Mouse (Mus musculus) hindbrain, embryonic 15.5 days (tissue): ENCODE results near the gene Tm6sf1. TPM values are rescaled to one million over a fixed set of nuclear protein-coding genes. Genes with fewer than 3 reads are reported as not detected.

Source experiments
- ATAC-seq: fragments of 200-750 bp; cut with Nextera tagmentation; 2 replicates; pipeline ENCODE4 v1.8.0; 2017; ENCODE audit warnings: low read depth, moderate number of reproducible peaks, moderate TSS enrichment; ENCODE audit not compliant: low FRiP score
- H3K27ac ChIP-seq: fragments of 300-500 bp; sonication (generic); replicated peaks from 2 replicates; pipeline ENCODE4 v1.5.1; 2015; ENCODE audit warnings: mild to moderate bottlenecking, inconsistent platforms
- H3K27me3 ChIP-seq: fragments of 300-500 bp; sonication (generic); 2 replicates; pipeline ENCODE4 v1.6.1; 2015; ENCODE audit warnings: control low read depth, inconsistent platforms
- H3K36me3 ChIP-seq: fragments of 300-500 bp; sonication (generic); 2 replicates; pipeline ENCODE4 v1.6.1; 2015; ENCODE audit warnings: control low read depth, inconsistent platforms
- H3K4me1 ChIP-seq: fragments of 300-500 bp; sonication (generic); replicated peaks from 2 replicates; pipeline ENCODE4 v1.6.1; 2015; ENCODE audit warnings: control low read depth, inconsistent platforms
- H3K4me2 ChIP-seq: fragments of 300-500 bp; sonication (generic); 2 replicates; pipeline ENCODE4 v1.6.1; 2015; ENCODE audit warnings: moderate library complexity, mild to moderate bottlenecking, inconsistent platforms
- H3K4me3 ChIP-seq: fragments of 300-500 bp; sonication (generic); 2 replicates; pipeline ENCODE4 v1.5.1; 2015; ENCODE audit warnings: mild to moderate bottlenecking, inconsistent platforms
- H3K9ac ChIP-seq: fragments of 300-500 bp; sonication (generic); 2 replicates; pipeline ENCODE4 v1.6.1; 2015; ENCODE audit warnings: inconsistent platforms
- H3K9me3 ChIP-seq: fragments of 300-500 bp; sonication (generic); 2 replicates; pipeline ENCODE4 v1.6.1; 2016; ENCODE audit warnings: control low read depth, inconsistent platforms
- WGBS: fragments of 180-500 bp; shearing (Covaris S2); methylation state at CpG from one replicate; pipeline ENCODE4 v1.1.7; 2015; 5-methylcytosine and 5-hydroxymethylcytosine counted together
- polyA plus RNA-seq: library from polyadenylated mRNA; unstranded; fragments of >200 nt; fragmentation: Nextera tagmentation; extraction: Ambion mirVana; gene quantifications from 2 replicates; pipeline ENCODE4 v1.2.1, GENCODE M21; 2015

The Tm6sf1 gene
- polyA plus RNA-seq, 1 experiment from 2014 or later = 11.8 TPM

GRCm38 (mm10) chr7:81841439-81841838, 17.4 kb upstream of the Tm6sf1 start:
- Histone ChIP-seq H3K9me3 (no peaks in the 10 kb centered on the region), H3K27me3 (no peaks in the 10 kb centered on the region), H3K4me1 (peaks cover 5% of the 10 kb centered on the region; the same call in 1 of the 2 replicates), H3K36me3 (no peaks in the 10 kb centered on the region), H3K27ac (no peak overlapping the region), H3K9ac (no peak overlapping the region), H3K4me3 (no peak overlapping the region), H3K4me2 (no peak overlapping the region)
- 92% methylated on average over 6 of the region's 6 CpGs for WGBS
- no peak for ATAC-seq

DNA sequence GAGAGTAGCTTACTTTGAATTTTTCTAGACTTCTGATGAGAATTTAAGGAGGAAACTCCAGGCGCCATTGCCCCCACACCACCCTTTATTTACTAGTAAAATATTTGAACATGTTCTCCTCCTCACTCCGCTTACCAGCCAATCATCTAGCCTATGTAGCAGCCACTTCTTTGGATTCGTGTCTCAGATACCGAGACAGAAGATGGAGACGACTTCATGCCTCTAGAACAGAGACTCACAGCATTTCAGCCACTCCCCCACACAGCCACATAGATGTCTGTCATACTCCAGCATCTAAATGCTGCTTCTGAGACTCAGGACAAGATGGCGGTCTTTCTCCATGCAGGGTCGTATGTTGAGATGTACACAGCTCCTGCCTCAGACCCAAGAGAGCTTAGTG, 16.7 kb upstream of the Tm6sf1 start:
- Histone ChIP-seq H3K9me3 (no peaks in the 10 kb centered on the region), H3K4me3 (no peak overlapping the region), H3K4me1 (peaks cover 8% of the 10 kb centered on the region; the same call in 1 of the 2 replicates), H3K36me3 (no peaks in the 10 kb centered on the region), H3K9ac (no peak overlapping the region), H3K27me3 (no peaks in the 10 kb centered on the region), H3K27ac (no peak overlapping the region), H3K4me2 (no peak overlapping the region)
- no peak for ATAC-seq
- WGBS = 90% methylated on average over 7 of the region's 7 CpGs

DNA sequence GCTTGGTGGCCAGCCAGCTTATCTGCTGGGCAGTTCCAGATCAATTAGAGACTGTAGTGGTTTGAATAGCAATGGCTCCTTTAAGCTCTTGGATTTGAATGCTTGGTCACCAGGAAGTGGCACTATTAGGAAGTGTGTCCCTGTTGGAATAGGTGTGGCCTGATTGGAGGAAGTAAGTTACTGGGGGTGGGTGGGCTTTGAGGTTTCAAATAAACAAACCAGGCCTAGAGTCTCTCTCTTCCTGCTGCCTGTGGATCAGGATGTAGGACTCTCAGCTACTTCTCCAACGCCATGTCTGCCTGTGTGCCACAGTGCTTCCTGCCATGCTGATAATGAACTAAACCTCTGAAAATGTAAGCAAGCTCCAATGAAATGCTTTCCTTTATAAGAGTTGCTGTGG, 15.8 kb upstream of the Tm6sf1 start:
- no peak overlapping the region for H3K9ac ChIP-seq
- peaks cover 9% of the 10 kb centered on the region; the same call in 1 of the 2 replicates for H3K4me1 ChIP-seq
- no peak for ATAC-seq
- H3K4me2 ChIP-seq = no peak overlapping the region
- no peaks in the 10 kb centered on the region for H3K9me3 ChIP-seq
- H3K4me3 ChIP-seq = no peak overlapping the region
- H3K27ac ChIP-seq = no peak overlapping the region
- no peaks in the 10 kb centered on the region for H3K27me3 ChIP-seq
- WGBS = 80% methylated on average over 1 of the region's 1 CpGs
- H3K36me3 ChIP-seq = no peaks in the 10 kb centered on the region

DNA sequence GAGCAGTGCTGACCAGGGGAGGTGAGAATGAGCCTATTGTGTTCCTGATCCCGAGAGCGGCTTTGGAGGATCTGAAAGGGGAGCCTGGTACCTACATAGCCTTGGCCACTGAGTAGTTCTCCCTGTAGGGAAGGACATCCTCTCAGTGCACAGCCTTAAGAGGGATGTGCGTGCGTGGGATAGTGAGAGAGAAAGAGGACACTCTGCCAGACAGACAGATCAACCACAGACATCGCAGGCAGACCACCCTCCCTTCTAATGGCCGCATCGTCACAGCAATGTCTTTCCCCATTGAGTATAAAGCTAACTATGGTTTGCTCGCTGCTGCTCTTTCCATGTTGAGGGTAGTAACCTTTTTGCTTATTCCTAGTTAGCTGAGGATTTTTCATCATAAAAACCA, 14.9 kb upstream of the Tm6sf1 start:
- Histone ChIP-seq H3K4me2 (no peak overlapping the region), H3K27ac (no peak overlapping the region), H3K9me3 (no peaks in the 10 kb centered on the region), H3K36me3 (no peaks in the 10 kb centered on the region), H3K4me1 (peaks cover 9% of the 10 kb centered on the region; the same call in 1 of the 2 replicates), H3K4me3 (no peak overlapping the region), H3K27me3 (no peaks in the 10 kb centered on the region), H3K9ac (no peak overlapping the region)
- no peak for ATAC-seq
- 77% methylated on average over 8 of the region's 8 CpGs for WGBS

DNA sequence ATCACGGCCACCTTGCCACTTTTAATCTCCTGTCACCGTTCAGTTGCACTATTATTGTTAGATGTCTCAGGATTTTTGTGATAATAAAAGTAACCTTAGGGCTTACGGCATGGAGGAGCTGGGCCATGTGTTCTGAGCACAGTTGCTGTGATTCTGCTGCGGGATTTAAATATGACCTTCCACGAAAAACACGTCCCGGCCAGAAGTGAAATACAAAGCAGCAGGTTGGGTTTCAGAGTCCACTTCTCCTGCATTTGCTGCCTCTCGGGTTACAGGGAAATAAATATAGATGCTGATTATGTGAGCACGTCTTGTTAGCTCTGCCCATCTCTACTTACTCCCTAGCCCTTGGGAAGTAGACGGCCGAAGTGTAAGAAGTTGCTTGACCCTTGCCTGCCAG, 14.0 kb upstream of the Tm6sf1 start:
- Histone ChIP-seq H3K4me3 (no peak overlapping the region), H3K27ac (no peak overlapping the region), H3K4me2 (no peak overlapping the region), H3K27me3 (no peaks in the 10 kb centered on the region), H3K9me3 (no peaks in the 10 kb centered on the region), H3K36me3 (no peaks in the 10 kb centered on the region), H3K4me1 (peaks cover 9% of the 10 kb centered on the region; the same call in 1 of the 2 replicates), H3K9ac (no peak overlapping the region)
- ATAC-seq = no peak
- 92% methylated on average over 11 of the region's 11 CpGs for whole genome bisulfite sequencing

GRCm38 (mm10) chr7:81845313-81845712, 13.5 kb upstream of the Tm6sf1 start:
- Histone ChIP-seq H3K9ac (no peak overlapping the region), H3K27me3 (no peaks in the 10 kb centered on the region), H3K27ac (no peak overlapping the region), H3K36me3 (no peaks in the 10 kb centered on the region), H3K4me2 (no peak overlapping the region), H3K9me3 (no peaks in the 10 kb centered on the region), H3K4me3 (no peak overlapping the region), H3K4me1 (peaks cover 9% of the 10 kb centered on the region; the same call in 1 of the 2 replicates)
- ATAC-seq = no peak
- WGBS = 79% methylated on average over 3 of the region's 3 CpGs

DNA sequence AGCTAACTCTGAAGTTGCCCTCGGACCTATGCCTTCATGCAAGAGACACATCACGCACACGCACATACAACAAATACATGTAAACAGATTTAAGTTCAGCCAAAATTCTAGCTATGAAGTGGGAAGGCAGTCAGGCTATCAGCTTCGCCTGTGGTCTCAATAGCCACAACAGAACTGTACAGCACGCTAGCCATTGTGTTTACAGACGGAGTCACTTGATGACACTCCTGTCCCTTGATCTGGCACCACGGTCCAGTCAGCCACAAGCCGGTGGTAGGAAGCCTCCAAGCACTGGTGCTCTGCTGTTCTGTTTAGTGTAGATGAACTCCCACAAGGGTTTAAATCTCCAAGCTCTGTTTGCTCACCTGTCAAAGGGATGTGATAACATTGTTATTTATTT, 12.8 kb upstream of the Tm6sf1 start:
- no peak for ATAC-seq
- no peak overlapping the region for H3K9ac ChIP-seq
- WGBS = 77% methylated on average over 8 of the region's 8 CpGs
- H3K36me3 ChIP-seq = no peaks in the 10 kb centered on the region
- H3K27me3 ChIP-seq = no peaks in the 10 kb centered on the region
- no peaks in the 10 kb centered on the region for H3K9me3 ChIP-seq
- H3K4me1 ChIP-seq = peaks cover 5% of the 10 kb centered on the region; the same call in 1 of the 2 replicates
- no peak overlapping the region for H3K4me3 ChIP-seq
- H3K27ac ChIP-seq = no peak overlapping the region
- H3K4me2 ChIP-seq = no peak overlapping the region

DNA sequence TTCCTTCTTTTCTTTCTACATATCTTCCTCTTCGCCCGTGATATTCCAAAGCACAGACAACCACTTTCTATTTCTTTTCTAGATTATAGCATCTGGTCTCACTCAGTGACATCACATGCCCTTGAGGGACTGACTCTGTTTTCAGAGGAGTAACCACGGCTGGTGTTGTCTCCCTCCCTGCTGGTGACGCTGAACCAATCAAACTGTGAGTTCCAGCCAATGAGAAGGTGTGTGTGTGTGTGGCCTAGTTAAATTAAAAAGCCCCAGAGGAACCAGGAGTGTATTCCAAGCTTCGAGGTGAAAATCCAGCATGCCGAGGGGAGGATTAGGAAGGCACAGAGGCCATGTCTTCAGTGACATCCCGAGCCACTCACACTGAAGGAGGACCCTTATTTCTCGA, 11.8 kb upstream of the Tm6sf1 start:
- Histone ChIP-seq H3K9ac (no peak overlapping the region), H3K4me1 (peaks cover 3% of the 10 kb centered on the region; the same call in 1 of the 2 replicates), H3K4me2 (no peak overlapping the region), H3K27me3 (no peaks in the 10 kb centered on the region), H3K36me3 (no peaks in the 10 kb centered on the region), H3K27ac (no peak overlapping the region), H3K4me3 (no peak overlapping the region), H3K9me3 (no peaks in the 10 kb centered on the region)
- no peak for ATAC-seq
- WGBS = 43% methylated on average over 8 of the region's 8 CpGs

DNA sequence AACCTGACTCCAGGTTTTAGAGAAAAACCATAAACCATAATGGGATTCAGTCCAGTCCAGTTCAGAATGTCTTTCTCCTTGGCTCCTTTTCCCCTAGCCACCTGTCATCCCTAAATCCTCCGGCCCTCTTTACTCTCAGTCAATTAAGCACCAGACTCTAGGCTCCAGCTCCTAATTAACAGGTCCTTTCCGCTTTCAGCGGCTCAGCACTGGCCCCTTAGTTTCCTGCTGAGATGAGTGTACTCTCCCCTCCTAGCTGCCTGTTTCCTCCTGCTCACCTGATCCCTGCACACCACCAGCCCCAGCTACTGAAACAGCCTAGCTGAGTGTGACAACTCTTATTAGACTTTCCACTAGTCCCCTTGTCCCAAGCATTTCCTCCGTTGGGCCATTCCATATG, 11.0 kb upstream of the Tm6sf1 start:
- Histone ChIP-seq H3K9me3 (no peaks in the 10 kb centered on the region), H3K4me2 (no peak overlapping the region), H3K4me1 (peaks cover 3% of the 10 kb centered on the region; the same call in 1 of the 2 replicates), H3K36me3 (no peaks in the 10 kb centered on the region), H3K27me3 (no peaks in the 10 kb centered on the region), H3K9ac (no peak overlapping the region), H3K4me3 (no peak overlapping the region), H3K27ac (no peak overlapping the region)
- 44% methylated on average over 4 of the region's 4 CpGs for WGBS
- no peak for ATAC-seq

GRCm38 (mm10) chr7:81849214-81849613, 9.6 kb upstream of the Tm6sf1 start:
- no peak overlapping the region for H3K4me3 ChIP-seq

DNA sequence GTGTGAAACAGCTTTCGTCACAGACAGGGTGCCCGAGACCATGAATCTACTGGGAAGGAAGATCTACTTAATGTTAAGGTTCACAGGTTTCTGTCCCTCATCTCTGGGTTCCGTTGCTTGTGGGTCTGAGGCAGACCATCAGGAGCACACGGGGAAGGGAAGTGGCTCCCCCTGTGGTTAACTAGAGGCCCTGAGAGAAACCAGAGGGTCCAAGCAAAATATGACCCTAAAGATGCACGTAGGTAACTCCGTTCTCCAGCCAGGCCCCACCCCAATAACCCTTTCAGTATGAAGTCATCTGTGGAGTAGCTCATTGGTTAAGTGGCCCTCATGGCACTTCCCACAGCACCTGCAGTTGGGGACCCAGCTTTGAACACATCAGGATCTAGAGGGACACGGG, 9.2 kb upstream of the Tm6sf1 start:
- no peak overlapping the region for H3K27ac ChIP-seq
- no peak overlapping the region for H3K4me3 ChIP-seq
- no peak for ATAC-seq
- no peak overlapping the region for H3K9ac ChIP-seq
- H3K36me3 ChIP-seq = no peaks in the 10 kb centered on the region
- no peak overlapping the region for H3K4me2 ChIP-seq
- peaks cover 6% of the 10 kb centered on the region; the same call in 1 of the 2 replicates for H3K4me1 ChIP-seq
- WGBS = 92% methylated on average over 7 of the region's 7 CpGs
- no peaks in the 10 kb centered on the region for H3K27me3 ChIP-seq
- H3K9me3 ChIP-seq = no peaks in the 10 kb centered on the region

More at GRCm38 (mm10) chr7:81849214-81849613, 9.6 kb upstream of the Tm6sf1 start:
- Histone ChIP-seq H3K27me3 (no peaks in the 10 kb centered on the region), H3K9ac (no peak overlapping the region), H3K4me1 (peaks cover 3% of the 10 kb centered on the region; the same call in 1 of the 2 replicates), H3K27ac (no peak overlapping the region), H3K36me3 (no peaks in the 10 kb centered on the region), H3K9me3 (no peaks in the 10 kb centered on the region), H3K4me2 (no peak overlapping the region)
- 88% methylated on average over 5 of the region's 5 CpGs for WGBS
- ATAC-seq = no peak

DNA sequence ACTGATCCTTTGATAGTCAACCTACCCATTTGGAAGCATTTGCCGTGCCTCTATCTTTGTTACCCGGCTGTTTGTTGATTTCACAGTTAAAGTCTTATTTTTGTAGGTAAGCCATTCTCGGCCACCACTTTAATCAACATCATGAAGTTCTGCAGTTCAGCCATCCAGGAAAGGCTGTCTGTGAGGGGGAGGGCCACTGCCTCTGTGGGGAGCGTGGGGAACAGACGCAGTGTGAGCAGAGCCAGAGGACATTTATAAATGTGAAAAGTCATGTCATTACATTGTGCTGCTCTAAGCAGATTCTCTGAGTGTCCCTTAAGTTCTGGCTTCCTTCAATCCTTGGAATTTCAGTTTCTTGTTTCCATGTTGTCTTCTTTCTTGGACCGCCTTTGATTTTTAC, 8.6 kb upstream of the Tm6sf1 start:
- Histone ChIP-seq H3K4me2 (no peak overlapping the region), H3K9me3 (no peaks in the 10 kb centered on the region), H3K36me3 (no peaks in the 10 kb centered on the region), H3K9ac (no peak overlapping the region), H3K4me1 (peaks cover 9% of the 10 kb centered on the region; the same call in 1 of the 2 replicates), H3K27ac (no peak overlapping the region), H3K4me3 (no peak overlapping the region), H3K27me3 (no peaks in the 10 kb centered on the region)
- no peak for ATAC-seq
- 85% methylated on average over 6 of the region's 6 CpGs for WGBS

- Histone ChIP-seq H3K9ac (no peak overlapping the region), H3K27me3 (no peaks in the 10 kb centered on the region), H3K9me3 (no peaks in the 10 kb centered on the region), H3K36me3 (no peaks in the 10 kb centered on the region), H3K4me3 (no peak overlapping the region), H3K4me1 (peaks cover 9% of the 10 kb centered on the region; the same call in 1 of the 2 replicates), H3K4me2 (no peak overlapping the region), H3K27ac (no peak overlapping the region)
- ATAC-seq = no peak
- WGBS = 84% methylated on average over 3 of the region's 3 CpGs
Measured at GRCm38 (mm10) chr7:81851706-81852105, 7.1 kb upstream of the Tm6sf1 start.
